Mouse (Mus musculus): Measurements from ENCODE around the gene Sla2. TPM values are rescaled to one million over a fixed set of nuclear protein-coding genes. Genes with fewer than 3 reads are reported as not detected.
"Not testable (repeated sequence)": the region's sequence is repeated elsewhere in the genome, so short reads cannot be mapped to it uniquely, and the experiment has no call there.

Gene Sla2
- total RNA-seq, 2 experiments from 2014 or later = 0.28 to 0.49 TPM

DNA sequence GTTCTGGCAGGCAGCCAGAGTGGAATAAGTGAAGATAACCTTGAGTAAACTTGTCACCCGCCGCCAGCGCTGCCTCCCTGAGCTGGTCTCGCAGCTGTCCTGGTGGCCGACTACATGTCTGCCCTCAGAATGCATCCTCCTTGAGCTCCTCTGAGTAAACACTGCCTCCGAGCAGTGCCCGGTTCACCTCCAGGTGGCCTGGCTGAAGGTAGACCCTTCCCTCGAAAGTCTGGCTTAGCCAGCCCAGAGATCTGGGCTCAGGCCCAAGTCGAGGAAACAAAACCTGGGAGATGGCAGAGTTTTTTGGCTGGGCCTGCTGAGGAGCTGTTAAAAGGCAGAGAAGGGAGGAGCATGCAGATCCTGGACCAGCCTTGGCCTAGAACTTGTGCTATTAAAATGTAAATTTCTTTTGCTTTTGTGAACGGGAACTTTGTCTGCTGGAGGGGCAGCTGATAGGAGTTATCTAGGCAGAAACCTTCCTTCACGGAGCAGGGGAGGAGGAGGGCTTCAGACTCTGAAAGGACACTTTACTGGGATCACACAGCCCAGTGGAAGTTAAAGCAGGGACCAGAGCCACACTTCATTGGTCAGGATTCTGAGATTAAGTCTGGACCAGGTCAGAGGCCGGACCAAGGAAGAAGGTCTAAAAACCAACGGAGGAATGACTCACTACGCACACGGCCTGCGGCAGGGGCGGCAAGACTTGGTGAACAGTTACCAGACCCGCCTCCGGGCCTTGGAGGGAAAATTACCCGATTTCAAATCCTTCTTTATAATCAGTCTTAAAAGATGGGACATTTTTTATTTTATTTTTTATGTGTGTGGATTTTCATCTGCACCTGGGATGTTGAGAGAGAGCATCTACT, 44.9 kb downstream of the Sla2 start:
- DNase-seq (ENCODE audit: extremely low spot score in 1 of 2, low spot score in 1 of 2) = no peak

DNA sequence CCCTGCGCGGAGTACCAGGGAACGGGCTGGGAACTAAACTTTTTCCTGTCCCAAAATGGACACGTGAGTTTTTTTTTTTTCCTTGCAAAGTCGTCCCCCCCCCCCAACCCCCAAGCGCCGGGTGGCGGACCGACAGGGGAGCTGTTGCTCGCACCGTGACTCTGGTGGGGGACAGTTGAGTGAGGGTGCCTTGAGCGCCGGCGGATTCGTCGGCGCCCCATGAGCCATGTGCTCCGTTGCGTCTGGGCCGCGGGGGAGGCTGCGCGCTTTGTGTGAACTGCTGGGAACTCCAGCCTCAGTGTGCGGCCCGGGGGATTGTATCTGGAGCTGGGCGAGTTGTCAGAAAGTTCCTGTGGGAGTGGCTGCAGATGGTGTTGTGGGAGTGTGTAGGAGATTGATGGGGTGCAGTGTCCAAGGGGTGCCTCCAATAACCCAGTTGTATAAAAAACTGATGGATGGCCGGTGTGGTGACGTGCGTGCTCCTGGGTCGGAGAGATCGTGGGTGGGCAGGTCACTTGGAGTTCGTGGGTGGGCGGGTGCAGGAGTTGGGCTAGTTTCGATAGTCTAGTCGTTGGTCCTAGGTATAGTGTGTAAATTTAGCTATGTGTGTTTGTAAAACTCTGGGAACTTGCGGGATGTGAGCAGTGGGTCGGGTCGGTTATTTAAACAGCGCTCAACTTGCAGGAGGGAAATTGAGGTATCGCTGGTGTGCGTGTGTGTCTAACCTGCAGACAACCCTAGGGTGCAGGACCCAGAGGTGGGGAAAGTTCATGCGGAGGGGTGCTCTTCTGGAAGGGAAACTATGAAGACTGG, 45.8 kb downstream of the Sla2 start:
- peak in 1 of 2 experiments; percentile 44 for DNase-seq (ENCODE audit: extremely low spot score in 1 of 2, low spot score in 1 of 2)

DNA sequence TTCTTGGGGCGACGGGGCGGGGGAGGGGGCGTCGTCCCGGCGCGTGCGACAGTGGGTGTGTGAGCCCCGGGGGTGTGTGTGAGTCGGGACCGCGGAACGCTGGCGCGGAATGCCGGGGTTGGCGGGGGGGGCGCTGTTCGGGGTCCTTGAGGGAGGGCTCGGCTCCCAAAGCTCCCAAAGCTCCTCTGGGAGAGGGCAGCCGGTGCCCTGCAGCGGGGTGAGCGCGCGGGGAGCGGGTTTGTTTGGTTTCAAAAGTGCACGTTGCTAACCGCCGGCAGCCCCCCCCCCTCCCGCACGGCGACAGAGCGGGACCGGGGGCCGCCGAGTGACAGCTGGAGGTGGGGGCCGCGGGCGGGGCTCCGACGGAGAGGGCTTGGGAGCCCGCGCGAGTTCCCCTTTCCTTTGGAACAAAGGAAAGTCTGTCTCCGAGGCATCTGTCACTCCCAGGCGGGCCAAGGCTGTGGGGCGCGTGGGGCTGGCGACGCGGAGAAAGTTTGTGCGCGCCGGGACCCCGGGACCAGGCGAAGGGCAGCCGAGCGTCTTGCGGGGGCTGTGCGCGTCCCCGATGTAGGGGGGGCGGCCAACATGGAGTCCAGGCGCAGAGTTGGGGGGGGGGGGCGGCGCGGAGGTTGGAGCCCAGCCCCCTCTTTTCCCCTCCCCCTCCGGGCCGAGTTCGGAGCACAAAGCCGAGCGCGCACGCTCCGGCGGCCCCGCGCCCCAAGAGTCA, 46.5 kb downstream of the Sla2 start:
- DNase-seq (ENCODE audit: extremely low spot score in 1 of 2, low spot score in 1 of 2) = peak in 1 of 2 experiments; percentile 33

GRCm38 (mm10) chr2:156839319-156840191, 47.4 kb downstream of the Sla2 start, which contains the start of gene Tgif2:
TSS of gene Tgif2 (plus strand) at chr2:156840007.
- no peak for DNase-seq (ENCODE audit: extremely low spot score in 1 of 2, low spot score in 1 of 2)

DNA sequence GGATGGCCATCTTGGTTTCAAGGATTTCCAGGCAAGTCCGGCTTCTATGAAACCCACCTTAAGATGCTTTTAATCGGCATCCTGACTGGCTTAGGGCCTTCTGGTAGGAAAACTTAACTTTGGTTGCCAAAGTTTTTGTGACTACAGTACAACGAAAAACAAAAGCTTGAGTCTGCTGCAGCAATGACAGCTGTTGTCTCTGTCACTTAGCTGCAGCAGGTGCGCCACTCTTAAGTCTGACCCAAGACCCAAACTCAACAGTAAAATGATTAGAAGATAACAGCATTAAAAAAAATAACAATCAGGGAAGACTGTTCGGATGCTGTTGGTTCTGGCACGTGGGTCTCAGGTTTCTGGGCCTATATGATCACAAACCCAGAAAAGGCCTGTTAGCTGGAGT, 48.2 kb downstream of the Sla2 start:
- DNase-seq (ENCODE audit: extremely low spot score in 1 of 2, low spot score in 1 of 2) = no peak

GRCm38 (mm10) chr2:156834336-156834735, 52.7 kb downstream of the Sla2 start:
- DNase-seq (ENCODE audit: extremely low spot score in 1 of 2, low spot score in 1 of 2) = no peak

- DNase-seq (ENCODE audit: extremely low spot score in 1 of 2, low spot score in 1 of 2) = not testable (repeated sequence)
Observed at GRCm38 (mm10) chr2:156825128-156825527, 61.9 kb downstream of the Sla2 start.

Other genes starting within 250 kb of the Sla2 start
- 10 to 100 TPM; 14.3 to 18.8 TPM for gene Myl9, start 111.8 kb downstream of the Sla2 start, total RNA-seq (2021)
- gene Tgif2, start 47.2 kb downstream of the Sla2 start, total RNA-seq (2021) = 1 to 10 TPM; 1.1 to 2.1 TPM
- gene 4930518I15Rik, start 29.2 kb downstream of the Sla2 start, total RNA-seq (2021) = 1 to 10 TPM; 2.0 to 4.3 TPM
- gene Rab5if, start 24.1 kb downstream of the Sla2 start, total RNA-seq (2021) = 100 to 1,000 TPM; 105 to 112 TPM
- gene Ndrg3, start 104.9 kb upstream of the Sla2 start, total RNA-seq (2021) = 100 to 1,000 TPM; 449 TPM
- 1 to 10 TPM; 4.0 to 7.2 TPM for gene Dsn1, start 120.0 kb upstream of the Sla2 start, total RNA-seq (2021)
- 10 to 100 TPM; 36.3 to 46.3 TPM for gene Soga1, start 192.1 kb upstream of the Sla2 start, total RNA-seq (2021)
- gene Tldc2, start 199.9 kb upstream of the Sla2 start, total RNA-seq (2021) = not detected
- gene Samhd1, start 248.1 kb upstream of the Sla2 start, total RNA-seq (2021) = 10 to 100 TPM; 11.4 to 12.3 TPM

All from layer of hippocampus, postnatal 25 days (tissue).